Mouse (Mus musculus) limb, embryonic 10.5 days (tissue): Measurements from ENCODE around the gene Rhox3a2. TPM values are rescaled to one million over a fixed set of nuclear protein-coding genes. Genes with fewer than 3 reads are reported as not detected.
"Not testable (repeated sequence)": the region's sequence is repeated elsewhere in the genome, so short reads cannot be mapped to it uniquely, and the experiment has no call there.

ENCODE experiments used
- DNase-seq: peaks from one replicate; pipeline ENCODE4 v3.0.0-alpha.2; 2017; ENCODE audit warnings: low spot score
- H3K27ac ChIP-seq: fragments of 300-500 bp; sonication (generic); 2 replicates; pipeline ENCODE4 v1.5.1; 2016; ENCODE audit warnings: mild to moderate bottlenecking
- H3K27me3 ChIP-seq: fragments of 300-500 bp; sonication (generic); 2 replicates; pipeline ENCODE4 v1.6.1; 2016; ENCODE audit warnings: low read depth, mild to moderate bottlenecking; ENCODE audit not compliant: poor library complexity, severe bottlenecking
- H3K36me3 ChIP-seq: fragments of 300-500 bp; sonication (generic); 2 replicates; pipeline ENCODE4 v1.6.1; 2016; ENCODE audit warnings: mild to moderate bottlenecking, moderate library complexity
- H3K4me1 ChIP-seq: fragments of 300-500 bp; sonication (generic); 2 replicates; pipeline ENCODE4 v1.6.1; 2016
- H3K4me3 ChIP-seq: fragments of 300-500 bp; sonication (generic); 2 replicates; pipeline ENCODE4 v1.5.1; 2016; ENCODE audit warnings: mild to moderate bottlenecking, moderate library complexity
- H3K9me3 ChIP-seq: fragments of 300-500 bp; sonication (generic); replicated peaks from 2 replicates; pipeline ENCODE4 v1.6.1; 2016; ENCODE audit warnings: mild to moderate bottlenecking
- WGBS: fragments of 180-500 bp; shearing (Covaris S2); methylation state at CpG from one replicate; pipeline ENCODE4 v1.1.7; 2016; 5-methylcytosine and 5-hydroxymethylcytosine counted together
- polyA plus RNA-seq: library from polyadenylated mRNA; unstranded; fragments of >200 nt; fragmentation: Nextera tagmentation; extraction: Ambion mirVana; gene quantifications from 2 replicates; pipeline ENCODE4 v1.2.1, GENCODE M21; 2016

The Rhox3a2 gene
- not detected in 2 replicates for polyA plus RNA-seq

DNA sequence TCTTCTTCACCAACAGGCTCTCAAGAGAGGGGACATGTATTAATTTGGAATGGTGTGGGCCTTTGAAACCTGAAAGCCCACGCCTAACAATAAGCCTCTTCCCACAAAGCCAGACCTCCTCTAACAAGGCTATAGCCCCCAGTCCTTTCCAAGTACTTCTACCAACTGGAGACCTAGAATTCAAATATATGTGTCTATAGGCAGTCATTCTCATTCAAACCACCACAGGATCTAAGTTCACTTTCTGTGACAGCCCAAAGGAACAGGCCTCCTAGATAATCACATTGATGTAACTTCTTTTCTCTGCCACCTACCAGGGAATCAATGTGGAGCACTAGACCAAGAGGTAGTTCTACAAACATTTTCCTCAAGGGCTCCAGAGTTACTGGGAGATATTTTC is at the start of gene Rhox3a2:
TSS of gene Rhox3a2 (plus strand) at position 301 of the 400 bp plus-strand sequence.
- H3K27ac ChIP-seq, H3K4me3 ChIP-seq, H3K4me1 ChIP-seq, H3K9me3 ChIP-seq, DNase-seq, H3K27me3 ChIP-seq, H3K36me3 ChIP-seq: not testable (repeated sequence)
- WGBS: no CpG with 5 or more reads among the region's 1 CpGs

- not testable (repeated sequence) for H3K4me3 ChIP-seq, H3K36me3 ChIP-seq, DNase-seq, H3K27ac ChIP-seq, H3K9me3 ChIP-seq, H3K4me1 ChIP-seq, H3K27me3 ChIP-seq
- WGBS: 95% methylated on average over 9 of the region's 16 CpGs
These were observed 10.7 kb downstream of the Rhox3a2 start, which contains the start of gene Rhox4a2 for GRCm38 (mm10) chrX:37390548-37390947. Gene Rhox4a2, plus strand, starts transcription at chrX:37390848.

- H3K27me3 ChIP-seq, H3K4me1 ChIP-seq, H3K9me3 ChIP-seq, H3K4me3 ChIP-seq, H3K36me3 ChIP-seq, DNase-seq, H3K27ac ChIP-seq: not testable (repeated sequence)
- WGBS: no CpG with 5 or more reads among the region's 9 CpGs
These were observed 31.9 kb downstream of the Rhox3a2 start, which contains the start of gene Rhox2b for GRCm38 (mm10) chrX:37411767-37412166. Gene Rhox2b, plus strand, starts transcription at chrX:37412067.

DNA sequence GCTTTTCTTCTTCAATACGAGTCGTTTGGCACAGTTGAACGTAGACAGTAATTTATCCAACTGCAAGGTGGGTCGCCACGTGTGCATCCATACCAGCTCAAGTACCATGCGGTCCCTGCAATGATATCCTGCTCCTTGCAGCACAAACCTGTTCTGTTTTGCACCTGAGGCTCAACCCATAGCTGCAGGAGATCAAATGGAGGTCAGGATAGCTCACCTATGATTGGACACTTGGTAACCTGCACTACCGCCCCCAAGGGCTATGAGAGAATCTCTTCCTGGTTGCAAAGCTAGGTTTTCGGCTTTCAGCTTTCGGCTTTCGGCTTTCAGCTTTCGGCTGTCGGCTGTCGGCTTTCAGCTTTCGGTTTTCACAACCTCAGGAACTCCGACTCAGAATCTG is 52.4 kb downstream of the Rhox3a2 start, which contains the start of gene Rhox4b:
TSS of gene Rhox4b (plus strand) at position 301 of the 400 bp plus-strand sequence.
- not testable (repeated sequence) for H3K4me1 ChIP-seq, DNase-seq, H3K27ac ChIP-seq, H3K36me3 ChIP-seq, H3K27me3 ChIP-seq, H3K9me3 ChIP-seq, H3K4me3 ChIP-seq
- WGBS: 92% methylated on average over 14 of the region's 15 CpGs

Other genes starting within 250 kb of the Rhox3a2 start
- not detected in 2 replicates for gene Akap14, start 211.2 kb upstream of the Rhox3a2 start, polyA plus RNA-seq
- gene Ndufa1, start 188.9 kb upstream of the Rhox3a2 start, polyA plus RNA-seq: 329 and 348 TPM in 2 replicates
- gene Rnf113a1, start 188.8 kb upstream of the Rhox3a2 start, polyA plus RNA-seq: 9.4 and 11.4 TPM in 2 replicates
- not detected in 2 replicates for gene Gm9, start 169.0 kb upstream of the Rhox3a2 start, polyA plus RNA-seq
- not detected in 2 replicates for gene Rhox1, start 157.8 kb upstream of the Rhox3a2 start, polyA plus RNA-seq
- gene Rhox2a, start 135.1 kb upstream of the Rhox3a2 start, polyA plus RNA-seq: not detected in 2 replicates
- not detected in 2 replicates for gene Rhox3a, start 130.1 kb upstream of the Rhox3a2 start, polyA plus RNA-seq
- gene Rhox4a, start 114.7 kb upstream of the Rhox3a2 start, polyA plus RNA-seq: not detected in 2 replicates
- not detected in 2 replicates for gene Rhox4a2, start 10.8 kb downstream of the Rhox3a2 start, polyA plus RNA-seq
- gene Rhox2b, start 32.0 kb downstream of the Rhox3a2 start, polyA plus RNA-seq: not detected in 2 replicates
- not detected in 2 replicates for gene Rhox4b, start 52.5 kb downstream of the Rhox3a2 start, polyA plus RNA-seq
- gene Rhox2c, start 73.7 kb downstream of the Rhox3a2 start, polyA plus RNA-seq: not detected in 2 replicates
- gene Rhox3c, start 78.6 kb downstream of the Rhox3a2 start, polyA plus RNA-seq: not detected in 2 replicates
- not detected in 2 replicates for gene Rhox4c, start 100.3 kb downstream of the Rhox3a2 start, polyA plus RNA-seq
- gene Rhox2d, start 113.4 kb downstream of the Rhox3a2 start, polyA plus RNA-seq: not detected in 2 replicates
- not detected in 2 replicates for gene Rhox4d, start 134.3 kb downstream of the Rhox3a2 start, polyA plus RNA-seq
- gene Rhox2e, start 150.4 kb downstream of the Rhox3a2 start, polyA plus RNA-seq: not detected in 2 replicates
- not detected in 2 replicates for gene Rhox3e, start 162.0 kb downstream of the Rhox3a2 start, polyA plus RNA-seq
- not detected in 2 replicates for gene Rhox4e, start 177.4 kb downstream of the Rhox3a2 start, polyA plus RNA-seq
- not detected in 2 replicates for gene Rhox2f, start 191.4 kb downstream of the Rhox3a2 start, polyA plus RNA-seq
- not detected in 2 replicates for gene Rhox3f, start 201.0 kb downstream of the Rhox3a2 start, polyA plus RNA-seq
- gene Rhox4f, start 227.7 kb downstream of the Rhox3a2 start, polyA plus RNA-seq: not detected in 2 replicates
- not detected in 2 replicates for gene Rhox3g, start 248.6 kb downstream of the Rhox3a2 start, polyA plus RNA-seq